Mouse (Mus musculus) stomach, postnatal 0 days (tissue): ENCODE results near the gene Gtf3c5. TPM values are rescaled to one million over a fixed set of nuclear protein-coding genes. Genes with fewer than 3 reads are reported as not detected.

ENCODE experiments used
- ATAC-seq: fragments of 200-750 bp; cut with Nextera tagmentation; 2 replicates; pipeline ENCODE4 v1.8.0; 2017; ENCODE audit not compliant: low FRiP score, low TSS enrichment
- DNase-seq: peaks from one replicate; pipeline ENCODE4 v3.0.0-alpha.2; 2016; ENCODE audit warnings: low spot score
- H3K27ac ChIP-seq: fragments of 300-500 bp; sonication (generic); replicated peaks from 2 replicates; pipeline ENCODE4 v1.5.1; 2014; ENCODE audit warnings: mild to moderate bottlenecking, control low read depth
- H3K27me3 ChIP-seq: fragments of 300-500 bp; sonication (generic); 2 replicates; pipeline ENCODE4 v1.6.1; 2014; ENCODE audit warnings: low read length; ENCODE audit not compliant: control insufficient read depth, insufficient read depth
- H3K36me3 ChIP-seq: fragments of 300-500 bp; sonication (generic); 2 replicates; pipeline ENCODE4 v1.6.1; 2014; ENCODE audit warnings: low read length, mixed read lengths; ENCODE audit not compliant: control insufficient read depth, insufficient read depth
- H3K4me1 ChIP-seq: fragments of 300-500 bp; sonication (generic); replicated peaks from 2 replicates; pipeline ENCODE4 v1.6.1; 2014; ENCODE audit warnings: antibody characterized with exemption; ENCODE audit not compliant: control insufficient read depth, insufficient read depth
- H3K4me2 ChIP-seq: fragments of 300-500 bp; sonication (generic); replicated peaks from 2 replicates; pipeline ENCODE4 v1.6.1; 2014; ENCODE audit warnings: low read depth, mild to moderate bottlenecking, control low read depth, moderate library complexity
- H3K4me3 ChIP-seq: fragments of 300-500 bp; sonication (generic); 2 replicates; pipeline ENCODE4 v1.5.1; 2014; ENCODE audit warnings: low read depth, low read length, control low read depth
- H3K9ac ChIP-seq: fragments of 300-500 bp; sonication (generic); 2 replicates; pipeline ENCODE4 v1.6.1; 2014; ENCODE audit warnings: mild to moderate bottlenecking, low read length, control low read depth, mixed read lengths
- H3K9me3 ChIP-seq: fragments of 300-500 bp; sonication (generic); 2 replicates; pipeline ENCODE4 v1.6.1; 2016; ENCODE audit warnings: low read length; ENCODE audit not compliant: control insufficient read depth
- CTCF ChIP-seq: IDR thresholded peaks from 2 replicates; pipeline ENCODE4 v1.5.1; 2016; ENCODE audit warnings: antibody characterized with exemption, low read depth, mild to moderate bottlenecking, moderate library complexity
- EP300 ChIP-seq: optimal IDR thresholded peaks from 2 replicates; pipeline ENCODE3; 2016; ENCODE audit warnings: antibody characterized with exemption
- WGBS: fragments of 180-500 bp; shearing (Covaris S2); extraction: QIAGEN DNeasy Blood & Tissue Kit; methylation state at CpG from one replicate; pipeline ENCODE4 v1.1.7; 2014; 5-methylcytosine and 5-hydroxymethylcytosine counted together
- polyA plus RNA-seq: library from polyadenylated mRNA; unstranded; fragments of >200 nt; fragmentation: Nextera tagmentation; extraction: Ambion mirVana; gene quantifications from 2 replicates; pipeline ENCODE4 v1.2.1, GENCODE M21; 2015

The Gtf3c5 gene
- polyA plus RNA-seq, 1 experiment from 2014 or later, result 13.1 TPM

DNA sequence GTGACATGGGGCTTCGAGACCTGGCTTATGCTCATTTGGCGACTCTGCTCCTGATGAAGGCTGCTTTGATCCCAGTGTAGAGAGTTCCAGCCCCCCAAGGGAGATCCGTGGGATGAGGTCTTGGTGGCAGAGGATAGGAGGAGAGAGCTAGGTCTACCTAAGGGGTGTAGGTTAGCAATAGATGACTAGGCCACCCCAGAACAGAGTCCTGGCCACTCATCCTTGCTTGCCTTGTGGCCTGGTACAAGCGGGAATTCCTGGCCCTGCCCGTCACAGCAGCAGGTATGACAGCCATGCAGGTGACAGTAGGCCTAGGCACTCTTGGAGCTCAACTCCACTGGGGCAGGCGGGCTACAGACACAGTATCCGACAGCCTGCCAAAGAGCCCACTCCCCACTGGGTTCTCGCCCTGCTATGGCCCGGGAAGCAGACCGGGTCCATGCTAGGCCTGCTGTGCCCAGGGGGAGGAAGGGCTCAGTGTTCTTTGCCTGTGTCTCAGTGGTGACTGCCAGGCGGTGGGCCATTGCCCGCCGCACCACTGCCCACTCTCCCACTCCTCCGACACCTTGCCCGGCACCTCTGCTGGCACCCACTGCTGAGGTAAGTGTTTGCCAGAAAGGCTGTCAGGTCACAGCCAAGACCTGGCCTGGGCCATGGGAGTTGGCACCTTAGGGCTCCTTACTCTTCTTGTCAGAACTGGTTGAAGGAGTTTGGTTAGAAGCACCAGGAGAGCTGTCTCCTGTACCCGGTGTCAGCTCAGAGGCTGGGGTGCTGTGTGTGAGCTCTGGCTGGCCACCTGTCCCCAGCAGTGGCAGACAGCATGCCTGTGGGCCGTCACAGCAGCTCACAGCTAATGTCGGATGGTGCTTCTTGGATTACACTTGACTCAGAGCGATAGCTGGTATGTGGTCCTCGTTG, 55.9 kb downstream of the Gtf3c5 start:
- no peak for TF ChIP-seq CTCF
- no peak for TF ChIP-seq EP300
- no peaks in the 10 kb centered on the region for H3K27me3 ChIP-seq
- DNase-seq (no peak), ATAC-seq (no peak)
- H3K36me3 ChIP-seq, result no peaks in the 10 kb centered on the region
- no peak overlapping the region for H3K4me2 ChIP-seq
- H3K4me3 ChIP-seq, result no peak overlapping the region
- H3K27ac ChIP-seq, result peak overlapping the region; percentile 56
- H3K9ac ChIP-seq, result no peak overlapping the region
- H3K9me3 ChIP-seq, result no peaks in the 10 kb centered on the region
- peaks cover 24% of the 10 kb centered on the region for H3K4me1 ChIP-seq
- 82% methylated on average over 20 of the region's 20 CpGs for WGBS

DNA sequence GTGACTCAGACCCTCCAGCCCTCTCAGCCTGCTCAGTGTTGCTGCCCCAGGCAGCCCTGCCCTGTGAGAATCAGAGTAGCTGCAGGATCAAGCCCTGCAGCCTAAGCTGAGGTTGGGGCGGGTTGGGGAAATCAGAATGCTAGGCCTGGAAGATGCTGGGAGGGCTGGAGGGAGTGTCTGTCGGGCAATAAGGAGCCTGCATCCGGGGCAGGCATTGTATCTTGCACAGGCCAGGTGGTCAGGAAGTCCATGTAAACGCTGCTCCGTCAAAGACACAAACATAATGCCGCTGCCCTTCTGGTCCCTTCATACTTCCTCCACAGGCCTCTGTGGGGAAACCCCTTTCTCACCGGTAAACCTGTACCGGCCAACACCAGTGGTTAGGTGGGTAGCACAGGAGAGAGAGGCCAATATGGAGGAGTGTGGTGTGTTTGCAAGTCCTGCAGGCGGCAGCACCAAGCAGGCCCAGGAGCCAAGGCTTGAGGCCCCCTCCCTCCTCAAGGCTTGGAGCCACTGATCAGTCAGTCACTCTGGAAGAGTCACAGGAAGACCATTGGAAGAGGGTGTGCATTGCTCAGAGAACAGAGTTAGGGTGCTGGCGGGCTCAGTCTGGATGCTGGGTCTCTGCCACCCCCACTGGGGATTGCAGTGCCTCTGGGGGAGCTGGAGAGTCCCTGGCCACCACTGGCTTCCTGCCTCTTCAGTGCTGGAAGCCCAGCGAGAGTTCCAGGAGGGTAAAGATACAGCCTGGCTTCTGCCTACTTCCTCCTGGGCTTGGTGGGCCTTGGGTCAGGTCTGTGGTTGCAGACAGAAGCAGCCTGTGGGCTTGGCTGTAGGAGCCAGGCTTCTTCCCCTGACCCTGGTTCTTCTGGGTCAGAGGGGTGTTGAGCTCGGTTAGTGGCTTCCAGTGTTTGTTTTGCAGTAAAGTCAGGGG, 57.3 kb downstream of the Gtf3c5 start:
- ATAC-seq (peak; percentile 33), DNase-seq (peak; percentile 60)
- Histone ChIP-seq H3K4me2 (0 out of 2 replicates have a peak overlapping the region, but pooled peaks have one; percentile 18), H3K9ac (peak overlapping the region; percentile 43), H3K27ac (peak overlapping the region; percentile 95), H3K27me3 (no peaks in the 10 kb centered on the region), H3K9me3 (no peaks in the 10 kb centered on the region), H3K36me3 (no peaks in the 10 kb centered on the region), H3K4me3 (no peak overlapping the region), H3K4me1 (peaks cover 28% of the 10 kb centered on the region)
- TF ChIP-seq EP300 (no peak), CTCF (peak; percentile 69)
- WGBS, result 27% methylated on average over 12 of the region's 12 CpGs

DNA sequence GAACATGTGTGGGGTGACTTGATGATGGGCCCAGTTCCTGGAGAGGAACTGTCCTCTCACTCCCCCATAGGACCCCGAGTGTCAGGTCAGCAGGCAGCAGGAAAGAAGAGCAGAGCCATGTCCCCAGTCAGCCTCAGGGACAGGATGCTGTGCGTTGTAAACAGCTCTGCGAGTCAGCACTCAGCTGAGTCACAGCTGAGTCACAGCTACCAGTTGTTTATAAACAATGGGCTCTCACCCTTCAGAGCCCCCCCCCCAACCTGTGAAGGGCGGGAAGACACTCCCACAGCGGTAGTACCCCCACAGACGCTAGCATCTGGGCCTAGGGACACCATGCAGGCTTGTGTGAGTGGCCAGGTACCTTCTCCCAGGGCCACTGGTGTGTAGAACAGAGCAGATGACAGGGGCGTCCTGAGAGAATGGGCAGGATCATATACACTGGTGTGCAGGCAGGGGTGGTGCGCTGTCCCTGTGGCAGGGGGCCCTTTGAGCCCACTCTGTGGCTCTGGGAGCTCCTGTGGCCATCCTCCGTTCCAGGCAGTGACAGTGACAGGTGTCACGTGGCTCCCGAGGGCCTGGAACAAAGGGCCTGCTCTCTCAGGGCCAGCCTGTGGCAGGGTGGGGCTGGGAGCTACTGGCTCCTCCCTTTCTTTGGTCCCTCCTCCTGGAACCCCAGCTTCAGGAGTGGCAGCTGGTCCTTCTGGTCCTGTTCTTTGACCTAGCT, 58.2 kb downstream of the Gtf3c5 start:
- no peaks in the 10 kb centered on the region for H3K36me3 ChIP-seq
- H3K4me3 ChIP-seq, result no peak overlapping the region
- DNase-seq (peak; percentile 89), ATAC-seq (peak; percentile 88)
- no peaks in the 10 kb centered on the region for H3K9me3 ChIP-seq
- peak overlapping the region; percentile 95 for H3K27ac ChIP-seq
- H3K9ac ChIP-seq, result peak overlapping the region; percentile 48
- peak overlapping the region; percentile 18; the same call in 1 of the 2 replicates for H3K4me2 ChIP-seq
- peaks cover 28% of the 10 kb centered on the region for H3K4me1 ChIP-seq
- 21% methylated on average over 11 of the region's 11 CpGs for WGBS
- H3K27me3 ChIP-seq, result no peaks in the 10 kb centered on the region
- TF ChIP-seq CTCF, result no peak
- no peak for TF ChIP-seq EP300

DNA sequence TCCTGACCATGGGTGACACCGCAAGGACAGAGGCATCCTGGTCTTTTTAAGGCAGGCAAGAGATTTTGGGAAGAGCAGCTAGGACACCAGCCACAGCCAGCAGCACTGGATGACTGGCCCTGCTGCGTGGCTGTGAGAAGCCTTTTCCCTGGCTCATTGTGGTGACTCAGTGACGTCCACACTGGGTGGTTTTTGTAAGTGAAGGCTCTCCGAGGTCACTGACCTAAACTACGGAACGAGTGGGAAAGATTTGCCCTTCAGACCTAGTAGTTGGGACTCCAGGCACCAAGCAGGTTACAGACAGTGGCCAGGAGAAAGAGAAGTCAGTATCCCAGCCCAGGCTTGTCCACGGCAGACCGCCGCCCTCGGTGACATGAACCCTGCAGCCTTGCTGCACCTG, 59.1 kb downstream of the Gtf3c5 start:
- TF ChIP-seq EP300 (no peak), CTCF (no peak)
- H3K9me3 ChIP-seq, result no peaks in the 10 kb centered on the region
- H3K36me3 ChIP-seq, result no peaks in the 10 kb centered on the region
- no peak overlapping the region; the same call in 1 of the 2 replicates for H3K9ac ChIP-seq
- H3K4me1 ChIP-seq, result peaks cover 24% of the 10 kb centered on the region
- H3K27me3 ChIP-seq, result no peaks in the 10 kb centered on the region
- ATAC-seq (no peak), DNase-seq (no peak)
- no peak overlapping the region for H3K4me2 ChIP-seq
- peak overlapping the region; percentile 95 for H3K27ac ChIP-seq
- no peak overlapping the region for H3K4me3 ChIP-seq
- 78% methylated on average over 10 of the region's 10 CpGs for WGBS

DNA sequence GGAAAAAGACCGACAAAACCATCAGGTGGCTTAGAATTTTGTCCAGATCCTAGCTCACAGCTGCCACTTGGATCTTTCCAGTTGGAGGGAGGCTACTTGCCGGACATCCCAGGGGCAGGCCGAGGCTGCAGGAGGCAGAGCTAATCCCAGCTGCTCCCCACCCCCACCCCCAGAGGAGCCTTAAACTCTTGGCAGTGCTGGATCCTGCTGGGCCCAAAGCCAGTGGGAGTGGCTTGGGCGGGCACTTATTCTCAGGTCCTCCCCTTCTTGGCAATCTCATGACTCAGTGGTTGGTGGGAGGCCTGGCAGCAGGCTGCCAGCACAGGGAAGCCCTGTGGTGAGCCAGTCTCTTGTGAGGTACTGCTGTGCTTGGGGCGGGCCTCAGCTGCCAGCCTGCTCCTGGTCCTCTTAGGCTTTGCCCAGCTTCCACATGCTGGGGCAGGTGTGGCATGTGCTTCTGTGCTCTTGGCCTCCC, 59.9 kb downstream of the Gtf3c5 start:
- TF ChIP-seq CTCF (no peak), EP300 (no peak)
- Histone ChIP-seq H3K4me2 (no peak overlapping the region), H3K27me3 (no peaks in the 10 kb centered on the region), H3K27ac (peak overlapping the region; percentile 95), H3K4me1 (peaks cover 24% of the 10 kb centered on the region), H3K4me3 (no peak overlapping the region), H3K9ac (no peak overlapping the region), H3K36me3 (no peaks in the 10 kb centered on the region), H3K9me3 (no peaks in the 10 kb centered on the region)
- DNase-seq, result peak; percentile 95
- 9% methylated on average over 5 of the region's 5 CpGs for WGBS
- ATAC-seq, result peak; percentile 83
